In the genomic region with DNA sequence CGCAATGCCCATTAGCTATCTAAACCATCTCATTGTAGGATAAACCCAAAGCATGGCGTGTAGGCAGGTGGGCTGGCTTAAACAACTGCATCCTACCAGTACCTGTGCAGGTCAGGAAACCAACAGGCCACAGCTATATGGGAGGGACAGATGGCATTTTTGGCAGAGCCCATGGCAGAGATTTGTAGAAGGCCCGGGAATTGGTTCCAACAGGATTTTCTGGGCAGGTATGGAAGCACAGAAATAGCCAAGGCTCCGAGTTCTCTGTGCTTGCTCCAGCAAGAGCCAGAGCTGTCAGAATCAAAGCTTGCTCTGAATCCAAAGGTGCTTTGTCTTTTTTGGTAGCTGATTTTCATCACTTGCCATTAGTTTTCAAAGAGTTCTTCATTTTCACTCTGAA, we compare ENCODE assay signal across 21 mouse cellular contexts.
DNase-seq lines count a peak whose midpoint lies in the region; ATAC-seq lines count a peak whose summit lies in the region.
"Had no signal": no experiment of that assay in that cellular context is flagged by ENCODE, and none has a peak within 500 bp of the region (broad histone marks: within the 10 kb centered on the region; RNA-seq: fewer than 3 reads in every experiment).

No protein-coding gene starts in this region.

- WGBS in forebrain, embryonic 10.5 days, result 93% methylated on average over 4 of the region's 4 CpGs

- no peak overlapping the region for H3K4me3 ChIP-seq in forebrain, embryonic 10.5 days
- H3K4me3 ChIP-seq: embryonic facial prominence, embryonic 10.5 days; heart, embryonic 13.5 days; hindbrain, embryonic 12.5 days; intestine, embryonic 15.5 days had no signal

- no peak overlapping the region for H3K27ac ChIP-seq in forebrain, embryonic 10.5 days
- H3K27ac ChIP-seq: embryonic facial prominence, embryonic 10.5 days; heart, embryonic 13.5 days; hindbrain, embryonic 12.5 days; intestine, embryonic 15.5 days had no signal

- no peaks in the 10 kb centered on the region for H3K36me3 ChIP-seq in forebrain, embryonic 10.5 days (replicated peaks)
- H3K36me3 ChIP-seq: embryonic facial prominence, embryonic 10.5 days; G1E; heart, embryonic 13.5 days; hindbrain, embryonic 12.5 days; intestine, embryonic 15.5 days had no signal

- H3K9me3 ChIP-seq in forebrain, embryonic 10.5 days, result no peaks in the 10 kb centered on the region
- H3K9me3 ChIP-seq: embryonic facial prominence, embryonic 10.5 days; G1E; heart, embryonic 13.5 days; hindbrain, embryonic 12.5 days; intestine, embryonic 15.5 days had no signal

- H3K4me1 ChIP-seq in forebrain, embryonic 10.5 days, result peaks cover 9% of the 10 kb centered on the region; the same call in 1 of the 2 replicates
- H3K4me1 ChIP-seq: embryonic facial prominence, embryonic 10.5 days; heart, embryonic 13.5 days; intestine, embryonic 15.5 days had no signal

- DNase-seq in cerebellum, postnatal 4 days (ENCODE audit: low spot score in 2 of 2), result no peak
- peak; percentile 92 for DNase-seq in cerebellum, adult 9-10 months
- DNase-seq in cerebellum, postnatal 25 days, result peak; percentile 78 to 80
- DNase-seq in forebrain, embryonic 10.5 days (ENCODE audit: extremely low spot score, low spot score), result no peak
- DNase-seq in urinary bladder, postnatal 10 days (ENCODE audit: low spot score), result no peak
- no peak for DNase-seq in layer of hippocampus, postnatal 14 days (ENCODE audit: low spot score in 2 of 2)
- DNase-seq: adrenal gland, adult 8-10 months; adrenal gland, postnatal 36 days; B cell, adult 2 months; gastrocnemius, postnatal 36 days; heart, adult 11 months; heart, postnatal 4 days; kidney, adult 18-20 months had no signal

- H3K27me3 ChIP-seq in forebrain, embryonic 10.5 days (ENCODE audit: poor library complexity, severe bottlenecking), result no peaks in the 10 kb centered on the region
- H3K27me3 ChIP-seq: heart, embryonic 13.5 days; hindbrain, embryonic 12.5 days; intestine, embryonic 15.5 days had no signal

- ATAC-seq in cerebellum, adult (ENCODE audit: insufficient number of reproducible peaks, low FRiP score, low TSS enrichment), result peak; percentile 86
- ATAC-seq: CD4-positive, CD25-positive, alpha-beta regulatory T cell, adult 4 months; forebrain, embryonic 14.5 days; intestine, embryonic 15.5 days had no signal

Comparison
In these comparisons a context has a peak if more than half of its experiments do, and no peak if none do; other contexts are left out.
1. DNase-seq: peak in cerebellum, adult 9-10 months (single experiment) and cerebellum, postnatal 25 days (2 of 2); none in cerebellum, postnatal 4 days (0 of 2), forebrain, embryonic 10.5 days (single experiment), urinary bladder, postnatal 10 days (single experiment) and layer of hippocampus, postnatal 14 days (0 of 2).